Mouse (Mus musculus) lung, postnatal 25 days (tissue): ENCODE measurements around the gene Usp12.
"Not testable (repeated sequence)": the region's sequence is repeated elsewhere in the genome, so short reads cannot be mapped to it uniquely, and the experiment has no call there.

Source experiments
- DNase-seq: peaks from one replicate; pipeline ENCODE4 v3.0.0; 2022; ENCODE audit warnings: low spot score

The Usp12 gene

GRCm38 (mm10) chr5:146749857-146750256, 44.9 kb downstream of the Usp12 start:
- DNase-seq: no peak

- no peak for DNase-seq
These were observed 57.8 kb downstream of the Usp12 start for GRCm38 (mm10) chr5:146736970-146737495.

- no peak for DNase-seq
These were observed 58.5 kb downstream of the Usp12 start for GRCm38 (mm10) chr5:146736348-146736747.

GRCm38 (mm10) chr5:146735054-146735453, 59.8 kb downstream of the Usp12 start:
- DNase-seq: not testable (repeated sequence)

GRCm38 (mm10) chr5:146733888-146734640, 60.7 kb downstream of the Usp12 start:
- DNase-seq: peak; percentile 32

- no peak for DNase-seq
These were observed 61.4 kb downstream of the Usp12 start for GRCm38 (mm10) chr5:146733372-146733771.

GRCm38 (mm10) chr5:146727006-146727405, 67.8 kb downstream of the Usp12 start:
- no peak for DNase-seq

GRCm38 (mm10) chr5:146724956-146725355, 69.8 kb downstream of the Usp12 start:
- no peak for DNase-seq

GRCm38 (mm10) chr5:146723452-146723851, 71.4 kb downstream of the Usp12 start:
- no peak for DNase-seq

- DNase-seq: no peak
These were observed 72.6 kb downstream of the Usp12 start for GRCm38 (mm10) chr5:146722226-146722625.

- no peak for DNase-seq
These were observed 75.0 kb downstream of the Usp12 start for GRCm38 (mm10) chr5:146719584-146720356.

- DNase-seq: no peak
These were observed 81.0 kb downstream of the Usp12 start for GRCm38 (mm10) chr5:146713836-146714235.

- DNase-seq: no peak
These were observed 81.7 kb downstream of the Usp12 start for GRCm38 (mm10) chr5:146713088-146713487.

GRCm38 (mm10) chr5:146712282-146712918, 82.4 kb downstream of the Usp12 start:
- no peak for DNase-seq

- no peak for DNase-seq
These were observed 85.4 kb downstream of the Usp12 start for GRCm38 (mm10) chr5:146709361-146709760.

- DNase-seq: peak; percentile 88
These were observed 88.9 kb downstream of the Usp12 start for GRCm38 (mm10) chr5:146705815-146706408.

GRCm38 (mm10) chr5:146705411-146705810, 89.4 kb downstream of the Usp12 start:
- DNase-seq: no peak

- DNase-seq: no peak
These were observed 90.6 kb downstream of the Usp12 start for GRCm38 (mm10) chr5:146704241-146704640.

- DNase-seq: no peak
These were observed 91.1 kb downstream of the Usp12 start for GRCm38 (mm10) chr5:146703710-146704121.

GRCm38 (mm10) chr5:146700099-146700498, 94.7 kb downstream of the Usp12 start:
- DNase-seq: no peak

- no peak for DNase-seq
These were observed 95.3 kb downstream of the Usp12 start for GRCm38 (mm10) chr5:146699433-146700019.

GRCm38 (mm10) chr5:146695543-146695942, 99.3 kb downstream of the Usp12 start:
- no peak for DNase-seq
